Mouse (Mus musculus): ENCODE data around the gene Slk.

- TF ChIP-seq CTCF (IDR thresholded peaks at IDR 0.05; ENCODE audit: low read depth, low read length) = no peak
- TF ChIP-seq POLR2AphosphoS5 (IDR thresholded peaks at IDR 0.05; ENCODE audit: insufficient replicate concordance, low read depth, low read length) = no peak
- no peak for TF ChIP-seq TAL1 (conservative IDR thresholded peaks at IDR 0.05; ENCODE audit: low read depth, low read length)
Observed at GRCm38 (mm10) chr19:47534131-47534530, 45.3 kb upstream of the Slk start.

Measured in G1E (cell line).